Mouse (Mus musculus) adrenal gland, adult (tissue): Measurements from ENCODE around the gene Cfap206.

Experiments used
- DNase-seq, 2 experiments: peaks; one replicate each; pipeline ENCODE4 v3.0.0; 2022 to 2023; ENCODE audit warnings: low spot score in 1 of 2; ENCODE audit not compliant: inconsistent age in 2 of 2

Cfap206 gene

GRCm38 (mm10) chr4:34680530-34680929 lies 49.5 kb downstream of the Cfap206 start:
- no peak for DNase-seq

GRCm38 (mm10) chr4:34673721-34674120 lies 56.3 kb downstream of the Cfap206 start:
- no peak for DNase-seq

GRCm38 (mm10) chr4:34667923-34668322 lies 62.1 kb downstream of the Cfap206 start:
- DNase-seq = no peak

- DNase-seq = no peak
Measured at GRCm38 (mm10) chr4:34661927-34662326, 68.1 kb downstream of the Cfap206 start.

GRCm38 (mm10) chr4:34661514-34661913 lies 68.5 kb downstream of the Cfap206 start:
- no peak for DNase-seq

- DNase-seq = no peak
Measured at GRCm38 (mm10) chr4:34659012-34659411, 71.0 kb downstream of the Cfap206 start.

- DNase-seq = no peak
Measured at GRCm38 (mm10) chr4:34656101-34656500, 73.9 kb downstream of the Cfap206 start.

GRCm38 (mm10) chr4:34653179-34653578 lies 76.8 kb downstream of the Cfap206 start:
- DNase-seq = no peak

- no peak for DNase-seq
Measured at GRCm38 (mm10) chr4:34644779-34645178, 85.2 kb downstream of the Cfap206 start.

GRCm38 (mm10) chr4:34640731-34641130 lies 89.3 kb downstream of the Cfap206 start:
- no peak for DNase-seq

- no peak for DNase-seq
Measured at GRCm38 (mm10) chr4:34639745-34640364, 90.2 kb downstream of the Cfap206 start.
